Mouse (Mus musculus) left cerebral cortex, adult 11 months (tissue): Measurements from ENCODE around the gene Flot2.

Experiments used
- DNase-seq: peaks from one replicate; pipeline ENCODE4 v3.0.0; 2022; ENCODE audit warnings: low spot score

Flot2 gene

DNA sequence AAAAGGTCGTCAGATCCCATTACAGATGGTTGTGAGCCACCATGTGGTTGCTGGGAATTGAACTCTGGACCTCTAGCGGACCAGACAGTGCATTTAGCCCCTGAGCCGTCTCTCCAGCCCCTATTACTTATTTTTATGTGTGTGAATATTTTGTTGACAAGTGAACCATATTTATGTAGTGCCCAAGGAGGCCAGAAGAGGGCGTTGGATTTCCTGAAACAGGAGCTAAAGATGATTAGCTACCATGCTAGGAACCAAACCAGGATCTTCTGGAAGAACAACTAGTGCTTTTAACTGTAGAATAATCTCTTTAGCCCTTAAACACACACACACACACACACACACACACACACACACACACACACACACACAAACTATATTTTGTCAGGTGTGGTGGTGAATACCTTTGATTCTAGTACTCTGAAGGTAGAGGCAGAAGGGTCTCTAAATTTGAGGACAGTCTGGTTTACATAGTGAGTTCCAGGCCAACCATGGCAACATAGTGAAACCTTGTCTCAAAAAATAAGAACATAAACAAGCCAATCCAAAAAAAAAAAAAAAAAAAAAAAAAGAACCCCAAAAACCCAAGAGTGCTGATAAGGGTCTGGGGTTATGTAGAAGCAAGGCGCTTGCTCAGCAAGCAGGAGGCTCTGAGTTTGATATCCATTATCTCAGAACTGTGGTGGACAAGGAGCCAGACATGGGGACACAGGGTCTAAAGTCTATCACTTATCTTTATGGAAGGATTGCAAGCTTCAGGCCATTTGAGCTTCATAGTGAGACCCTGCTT lies 65.4 kb downstream of the Flot2 start:
- no peak for DNase-seq

- no peak for DNase-seq
These were observed 66.8 kb downstream of the Flot2 start for GRCm38 (mm10) chr11:78104501-78104900.
